9 mouse cellular contexts compared by ENCODE assay signal in genomic region chr8:109359396-109360051, GRCm38 (mm10).
DNase-seq lines count a peak whose midpoint lies in the region; ATAC-seq and TF ChIP-seq lines count a peak whose summit lies in the region.
"Had no signal": no experiment of that assay in that cellular context is flagged by ENCODE, and none has a peak within 500 bp of the region (broad histone marks: within the 10 kb centered on the region; RNA-seq: fewer than 3 reads in every experiment).

No protein-coding gene starts in this region.

- H3K9me3 ChIP-seq in lung, embryonic 14.5 days (ENCODE audit: low read depth, low read length): no peaks in the 10 kb centered on the region
- H3K9me3 ChIP-seq in forebrain, embryonic 10.5 days: no peaks in the 10 kb centered on the region
- no peaks in the 10 kb centered on the region for H3K9me3 ChIP-seq in limb, embryonic 10.5 days (replicated peaks)

- no peaks in the 10 kb centered on the region; the same call in 1 of the 2 replicates for H3K27me3 ChIP-seq in lung, embryonic 14.5 days (ENCODE audit: insufficient read depth, low read length)
- peaks cover 12% of the 10 kb centered on the region for H3K27me3 ChIP-seq in forebrain, embryonic 10.5 days (ENCODE audit: poor library complexity, severe bottlenecking)
- peaks cover 21% of the 10 kb centered on the region; the same call in 1 of the 2 replicates for H3K27me3 ChIP-seq in limb, embryonic 10.5 days (ENCODE audit: low read depth, poor library complexity, severe bottlenecking)

- H3K27ac ChIP-seq in lung, embryonic 14.5 days (ENCODE audit: low read depth): no peak overlapping the region
- peak overlapping the region; percentile 81 for H3K27ac ChIP-seq in forebrain, embryonic 10.5 days
- peak overlapping the region; percentile 67; the same call in 1 of the 2 replicates for H3K27ac ChIP-seq in limb, embryonic 10.5 days

- TF ChIP-seq POLR2A in lung, adult 2 months (IDR thresholded peaks at IDR 0.05; ENCODE audit: borderline replicate concordance, extremely low read depth, low read depth, low read length): no peak

- no peaks in the 10 kb centered on the region for H3K4me1 ChIP-seq in lung, embryonic 14.5 days (ENCODE audit: insufficient read depth)
- no peaks in the 10 kb centered on the region for H3K4me1 ChIP-seq in lung, adult 2 months (ENCODE audit: control insufficient read depth, insufficient read depth, low read length)
- peaks cover 29% of the 10 kb centered on the region for H3K4me1 ChIP-seq in forebrain, embryonic 10.5 days
- H3K4me1 ChIP-seq in limb, embryonic 10.5 days: peaks cover 25% of the 10 kb centered on the region

- 15% methylated on average over 16 of the region's 16 CpGs for WGBS in lung, embryonic 14.5 days
- 24% methylated on average over 16 of the region's 16 CpGs for WGBS in lung, adult 2 months
- WGBS in forebrain, embryonic 10.5 days: 38% methylated on average over 16 of the region's 16 CpGs
- WGBS in limb, embryonic 10.5 days: 51% methylated on average over 16 of the region's 16 CpGs

- peak overlapping the region; percentile 65 for H3K4me2 ChIP-seq in lung, embryonic 14.5 days

- no peak overlapping the region for H3K9ac ChIP-seq in lung, embryonic 14.5 days

- DNase-seq in lung, embryonic 14.5 days: peak; percentile 41
- DNase-seq in lung, adult 2 months: no peak
- DNase-seq in forebrain, embryonic 10.5 days (ENCODE audit: extremely low spot score, low spot score): peak; percentile 30
- no peak for DNase-seq in limb, embryonic 10.5 days (ENCODE audit: low spot score)
- DNase-seq in retina, postnatal 1 day: peak; percentile 58
- no peak for DNase-seq in thymus, postnatal 10 days (ENCODE audit: low spot score in 2 of 2)
- no peak for DNase-seq in natural killer cell, adult 2 months (ENCODE audit: low spot score in 2 of 2)
- DNase-seq: cerebellum, adult 2 months had no signal

- TF ChIP-seq CTCF in lung, embryonic 14.5 days (IDR thresholded peaks at IDR 0.05; ENCODE audit: low read depth): no peak
- no peak for TF ChIP-seq CTCF in lung, adult 2 months (IDR thresholded peaks at IDR 0.05; ENCODE audit: insufficient read depth, low read length)

- no peaks in the 10 kb centered on the region for H3K36me3 ChIP-seq in lung, embryonic 14.5 days (ENCODE audit: insufficient read depth)
- H3K36me3 ChIP-seq in forebrain, embryonic 10.5 days (replicated peaks): no peaks in the 10 kb centered on the region
- no peaks in the 10 kb centered on the region for H3K36me3 ChIP-seq in limb, embryonic 10.5 days

- peak overlapping the region; percentile 21; the same call in 1 of the 2 replicates for H3K4me3 ChIP-seq in lung, embryonic 14.5 days (ENCODE audit: low read depth, low read length)
- H3K4me3 ChIP-seq in lung, adult 2 months (replicated peaks; ENCODE audit: extremely low read depth, low read depth, low read length): no peak overlapping the region
- H3K4me3 ChIP-seq in forebrain, embryonic 10.5 days: peak overlapping the region; percentile 30
- 0 out of 2 replicates have a peak overlapping the region, but pooled peaks have one; percentile 25 for H3K4me3 ChIP-seq in limb, embryonic 10.5 days

- no peak for ATAC-seq in lung, embryonic 14.5 days (ENCODE audit: insufficient read depth)
- ATAC-seq: Patski had no signal

Comparison
In these comparisons a context has a peak if more than half of its experiments do, and no peak if none do; other contexts are left out.
1. DNase-seq: peak in lung, embryonic 14.5 days (single experiment), forebrain, embryonic 10.5 days (single experiment) and retina, postnatal 1 day (single experiment); none in lung, adult 2 months (single experiment), limb, embryonic 10.5 days (single experiment), thymus, postnatal 10 days (0 of 2) and natural killer cell, adult 2 months (0 of 2).